In genomic region chr6:135703655-135704054, GRCm38 (mm10) we compare ENCODE assay signal across 23 mouse cellular contexts.
DNase-seq lines count a peak whose midpoint lies in the region; ATAC-seq and TF ChIP-seq lines count a peak whose summit lies in the region.
"Had no signal": no experiment of that assay in that cellular context is flagged by ENCODE, and none has a peak within 500 bp of the region (broad histone marks: within the 10 kb centered on the region; RNA-seq: fewer than 3 reads in every experiment).

No protein-coding gene starts in this region.

- WGBS in heart, embryonic 12.5 days: 29% methylated on average over 2 of the region's 2 CpGs
- 25% methylated on average over 2 of the region's 2 CpGs for WGBS in kidney, embryonic 15.5 days
- 38% methylated on average over 2 of the region's 2 CpGs for WGBS in lung, embryonic 15.5 days
- 57% methylated on average over 2 of the region's 2 CpGs for WGBS in lung, adult 2 months

- no peaks in the 10 kb centered on the region for H3K27me3 ChIP-seq in heart, embryonic 12.5 days (replicated peaks)
- H3K27me3 ChIP-seq in kidney, embryonic 15.5 days: no peaks in the 10 kb centered on the region
- no peaks in the 10 kb centered on the region for H3K27me3 ChIP-seq in lung, embryonic 15.5 days
- H3K27me3 ChIP-seq: CH12.LX; embryonic facial prominence, embryonic 15.5 days; hindbrain, embryonic 13.5 days had no signal

- H3K9me3 ChIP-seq in heart, embryonic 12.5 days (replicated peaks): 0 out of 2 replicates have a peak, but pooled peaks cover 7% of the 10 kb centered on the region
- no peaks in the 10 kb centered on the region for H3K9me3 ChIP-seq in kidney, embryonic 15.5 days (replicated peaks)
- H3K9me3 ChIP-seq in lung, embryonic 15.5 days: no peaks in the 10 kb centered on the region
- H3K9me3 ChIP-seq: embryonic facial prominence, embryonic 15.5 days; forebrain, embryonic 10.5 days; hindbrain, embryonic 13.5 days had no signal

- TF ChIP-seq POLR2A in lung, adult 2 months (IDR thresholded peaks at IDR 0.05; ENCODE audit: borderline replicate concordance, extremely low read depth, low read depth, low read length): no peak

- H3K4me1 ChIP-seq in heart, embryonic 12.5 days (replicated peaks): peaks cover 9% of the 10 kb centered on the region
- 0 out of 2 replicates have a peak, but pooled peaks cover 2% of the 10 kb centered on the region for H3K4me1 ChIP-seq in kidney, embryonic 15.5 days
- no peaks in the 10 kb centered on the region for H3K4me1 ChIP-seq in lung, embryonic 15.5 days
- no peaks in the 10 kb centered on the region for H3K4me1 ChIP-seq in lung, adult 2 months (ENCODE audit: control insufficient read depth, insufficient read depth, low read length)
- H3K4me1 ChIP-seq: embryonic facial prominence, embryonic 15.5 days had no signal

- H3K36me3 ChIP-seq in heart, embryonic 12.5 days: no peaks in the 10 kb centered on the region
- H3K36me3 ChIP-seq in kidney, embryonic 15.5 days: no peaks in the 10 kb centered on the region
- no peaks in the 10 kb centered on the region for H3K36me3 ChIP-seq in lung, embryonic 15.5 days
- H3K36me3 ChIP-seq: embryonic facial prominence, embryonic 15.5 days; forebrain, embryonic 10.5 days; hindbrain, embryonic 13.5 days had no signal

- H3K27ac ChIP-seq in heart, embryonic 12.5 days (ENCODE audit: poor library complexity, severe bottlenecking): no peak overlapping the region
- no peak overlapping the region for H3K27ac ChIP-seq in kidney, embryonic 15.5 days
- no peak overlapping the region for H3K27ac ChIP-seq in lung, embryonic 15.5 days
- H3K27ac ChIP-seq: embryonic facial prominence, embryonic 15.5 days; forebrain, embryonic 10.5 days; hindbrain, embryonic 13.5 days; hindbrain, postnatal 0 days had no signal

- ATAC-seq in heart, embryonic 12.5 days (ENCODE audit: insufficient number of reproducible peaks, low FRiP score): peak; percentile 39; the same call in 1 of the 2 replicates
- peak; percentile 73 for ATAC-seq in kidney, embryonic 15.5 days (replicated peaks; ENCODE audit: low FRiP score)
- ATAC-seq in lung, embryonic 15.5 days (ENCODE audit: borderline replicate concordance, extremely low read depth, low FRiP score, low TSS enrichment): peak; percentile 24; the same call in 1 of the 2 replicates
- ATAC-seq: forebrain, embryonic 14.5 days; hindbrain, postnatal 0 days had no signal

- intact Hi-C loops in heart, postnatal 14 days (cut with DNase I): no loop called here

- H3K4me2 ChIP-seq in heart, embryonic 12.5 days: no peak overlapping the region
- no peak overlapping the region for H3K4me2 ChIP-seq in kidney, embryonic 15.5 days
- no peak overlapping the region for H3K4me2 ChIP-seq in lung, embryonic 15.5 days
- H3K4me2 ChIP-seq: embryonic facial prominence, embryonic 15.5 days; heart, embryonic 11.5 days; hindbrain, embryonic 13.5 days had no signal

- no peak overlapping the region for H3K4me3 ChIP-seq in heart, embryonic 12.5 days
- H3K4me3 ChIP-seq in kidney, embryonic 15.5 days (replicated peaks): no peak overlapping the region
- H3K4me3 ChIP-seq in lung, embryonic 15.5 days: no peak overlapping the region
- no peak overlapping the region for H3K4me3 ChIP-seq in lung, adult 2 months (replicated peaks; ENCODE audit: extremely low read depth, low read depth, low read length)
- H3K4me3 ChIP-seq: embryonic facial prominence, embryonic 15.5 days; erythroblast, embryonic 14.5 days; forebrain, embryonic 10.5 days; hindbrain, embryonic 13.5 days had no signal

- H3K9ac ChIP-seq in heart, embryonic 12.5 days: no peak overlapping the region
- no peak overlapping the region for H3K9ac ChIP-seq in kidney, embryonic 15.5 days
- no peak overlapping the region for H3K9ac ChIP-seq in lung, embryonic 15.5 days
- H3K9ac ChIP-seq: embryonic facial prominence, embryonic 15.5 days; hindbrain, embryonic 13.5 days had no signal

- no peak for DNase-seq in heart, postnatal 14 days
- DNase-seq in kidney, postnatal 4 days: no peak
- no peak for DNase-seq in lung, adult 2 months
- no peak for DNase-seq in spleen, postnatal 14 days (ENCODE audit: low spot score in 2 of 2)
- no peak for DNase-seq in liver
- DNase-seq: adrenal gland, postnatal 10 days; cerebellum, adult 11 months; cerebellum, adult 8-10 months; cerebellum, postnatal 14 days; embryo, embryonic 11 days; gastrocnemius, postnatal 36 days; heart, adult 18-20 months had no signal

- TF ChIP-seq CTCF in lung, adult 2 months (IDR thresholded peaks at IDR 0.05; ENCODE audit: insufficient read depth, low read length): no peak
